Mouse (Mus musculus) limb, embryonic 13.5 days (tissue): ENCODE results near the gene Ptma. TPM values are rescaled to one million over a fixed set of nuclear protein-coding genes. Genes with fewer than 3 reads are reported as not detected.

Experiments used
- ATAC-seq: fragments of 200-750 bp; cut with Nextera tagmentation; 2 replicates; pipeline ENCODE4 v1.8.0; 2017; ENCODE audit warnings: low read depth, moderate number of reproducible peaks, moderate TSS enrichment; ENCODE audit not compliant: low FRiP score
- H3K27ac ChIP-seq: fragments of 300-500 bp; sonication (generic); 2 replicates; pipeline ENCODE4 v1.5.1; 2015; ENCODE audit warnings: inconsistent platforms, mild to moderate bottlenecking, moderate library complexity
- H3K27me3 ChIP-seq: fragments of 300-500 bp; sonication (generic); 2 replicates; pipeline ENCODE4 v1.6.1; 2015; ENCODE audit warnings: mild to moderate bottlenecking, inconsistent platforms
- H3K36me3 ChIP-seq: fragments of 300-500 bp; sonication (generic); 2 replicates; pipeline ENCODE4 v1.6.1; 2015; ENCODE audit warnings: inconsistent platforms, mild to moderate bottlenecking, moderate library complexity
- H3K4me1 ChIP-seq: fragments of 300-500 bp; sonication (generic); 2 replicates; pipeline ENCODE4 v1.6.1; 2015; ENCODE audit warnings: inconsistent platforms
- H3K4me2 ChIP-seq: fragments of 300-500 bp; sonication (generic); replicated peaks from 2 replicates; pipeline ENCODE4 v1.6.1; 2015; ENCODE audit warnings: inconsistent platforms, mild to moderate bottlenecking, moderate library complexity
- H3K4me3 ChIP-seq: fragments of 300-500 bp; sonication (generic); 2 replicates; pipeline ENCODE4 v1.5.1; 2015; ENCODE audit warnings: moderate library complexity, mild to moderate bottlenecking, inconsistent platforms
- H3K9ac ChIP-seq: fragments of 300-500 bp; sonication (generic); 2 replicates; pipeline ENCODE4 v1.6.1; 2015; ENCODE audit warnings: mild to moderate bottlenecking, inconsistent platforms
- H3K9me3 ChIP-seq: fragments of 300-500 bp; sonication (generic); 2 replicates; pipeline ENCODE4 v1.6.1; 2016; ENCODE audit warnings: inconsistent platforms
- WGBS: fragments of 180-500 bp; shearing (Covaris S2); methylation state at CpG from one replicate; pipeline ENCODE4 v1.1.7; 2015; 5-methylcytosine and 5-hydroxymethylcytosine counted together
- polyA plus RNA-seq: library from polyadenylated mRNA; unstranded; fragments of >200 nt; fragmentation: Nextera tagmentation; extraction: Ambion mirVana; gene quantifications from 2 replicates; pipeline ENCODE4 v1.2.1, GENCODE M21; 2015

The Ptma gene
- polyA plus RNA-seq, 1 experiment from 2014 or later: 2,828 TPM

DNA sequence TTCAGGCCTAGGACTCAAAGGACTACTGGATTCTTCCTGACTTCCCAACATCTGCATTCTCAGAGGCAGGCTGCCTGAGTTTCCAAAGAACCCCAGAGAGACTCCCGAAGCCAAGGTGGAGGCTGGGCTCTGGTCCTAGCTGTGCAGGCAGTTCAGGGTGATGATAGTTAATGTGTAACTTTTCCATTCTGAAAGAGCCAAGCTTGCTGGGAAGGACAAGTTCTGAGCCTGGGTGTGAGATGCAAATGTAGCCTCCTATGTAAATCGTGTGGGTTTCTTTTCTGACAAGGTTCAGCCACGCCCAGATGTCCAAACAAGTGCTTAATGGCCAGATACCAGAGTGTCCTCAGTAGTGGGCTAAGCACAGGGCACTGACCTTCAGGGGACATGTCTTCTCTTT lies 28.5 kb upstream of the Ptma start:
- Histone ChIP-seq H3K9ac (peak overlapping the region; percentile 13; the same call in 1 of the 2 replicates), H3K4me1 (peaks cover 47% of the 10 kb centered on the region), H3K4me3 (no peak overlapping the region), H3K36me3 (no peaks in the 10 kb centered on the region), H3K4me2 (no peak overlapping the region), H3K27ac (no peak overlapping the region), H3K27me3 (no peaks in the 10 kb centered on the region), H3K9me3 (no peaks in the 10 kb centered on the region)
- ATAC-seq: no peak
- WGBS: 69% methylated on average over 3 of the region's 3 CpGs

DNA sequence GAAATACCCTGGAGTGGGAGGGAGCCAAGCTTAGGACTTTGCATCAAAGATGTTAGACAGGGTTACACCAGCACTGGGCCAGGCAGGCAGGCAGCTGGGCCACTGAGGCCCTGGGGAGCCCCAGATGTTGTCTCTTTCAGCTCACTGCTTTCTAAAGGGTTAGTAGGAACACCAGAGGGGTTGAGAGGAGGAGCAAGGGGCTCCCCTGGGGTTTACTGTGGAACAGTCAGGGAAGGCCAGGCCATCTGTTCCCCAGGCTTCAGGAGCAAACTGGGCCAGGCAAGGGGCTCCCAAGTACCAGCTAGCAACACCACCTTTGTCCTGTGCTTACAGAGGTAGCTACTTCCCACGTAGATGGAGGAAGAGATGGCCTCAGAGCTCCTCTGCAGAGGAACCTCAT lies 27.9 kb upstream of the Ptma start:
- Histone ChIP-seq H3K27ac (no peak overlapping the region; the same call in 1 of the 2 replicates), H3K27me3 (no peaks in the 10 kb centered on the region), H3K9me3 (no peaks in the 10 kb centered on the region), H3K36me3 (no peaks in the 10 kb centered on the region), H3K9ac (peak overlapping the region; percentile 39; the same call in 1 of the 2 replicates), H3K4me1 (peaks cover 53% of the 10 kb centered on the region), H3K4me3 (no peak overlapping the region), H3K4me2 (no peak overlapping the region)
- WGBS: 43% methylated on average over 1 of the region's 1 CpGs
- no peak for ATAC-seq

DNA sequence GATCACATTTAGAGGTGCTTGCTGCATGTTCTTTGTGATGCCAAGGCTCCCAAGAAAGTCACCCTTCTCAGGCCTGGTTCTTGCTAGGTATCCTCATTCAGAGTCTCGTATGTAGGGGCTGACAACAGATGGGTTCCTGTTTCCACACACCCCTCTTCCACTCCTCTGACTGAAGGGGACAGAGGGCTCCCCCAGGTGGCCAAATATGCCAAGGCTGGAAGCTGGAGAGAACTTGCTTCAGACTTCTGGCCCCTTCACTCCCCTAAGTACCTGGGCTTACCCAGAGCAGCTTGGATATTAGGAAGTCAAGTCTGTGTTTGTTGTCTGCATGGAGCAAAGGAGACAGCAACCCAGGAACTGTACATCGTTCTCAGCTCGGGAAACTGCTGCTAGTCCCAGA lies 26.6 kb upstream of the Ptma start:
- no peak overlapping the region for H3K9ac ChIP-seq

DNA sequence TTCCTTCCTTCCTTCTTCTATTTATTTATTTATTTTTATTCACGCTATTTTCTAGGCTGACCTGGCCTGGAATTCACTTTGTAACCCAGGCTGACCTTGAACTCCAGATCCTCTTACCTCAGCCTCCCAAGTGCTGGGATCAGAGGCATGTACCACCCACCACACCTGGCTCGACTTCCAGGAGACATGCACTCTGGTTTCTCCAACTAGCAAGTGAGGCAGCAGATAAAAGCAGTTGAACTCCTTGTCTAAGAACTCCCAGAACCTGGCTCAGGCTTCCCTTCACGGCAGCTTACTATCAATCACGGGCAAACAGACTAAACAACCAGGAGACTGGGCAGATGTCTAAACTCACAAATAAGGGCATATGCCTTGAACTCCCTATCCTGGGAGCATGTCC lies 25.8 kb upstream of the Ptma start:
- WGBS: 77% methylated on average over 4 of the region's 4 CpGs
- H3K4me2 ChIP-seq: no peak overlapping the region
- no peak overlapping the region for H3K9ac ChIP-seq
- H3K36me3 ChIP-seq: no peaks in the 10 kb centered on the region
- H3K9me3 ChIP-seq: no peaks in the 10 kb centered on the region
- peak overlapping the region; percentile 99; the same call in 1 of the 2 replicates for H3K27ac ChIP-seq
- H3K4me1 ChIP-seq: peaks cover 67% of the 10 kb centered on the region
- no peaks in the 10 kb centered on the region for H3K27me3 ChIP-seq
- ATAC-seq: no peak
- H3K4me3 ChIP-seq: no peak overlapping the region

More for the DNA sequence above, 26.6 kb upstream of the Ptma start:
- no peak for ATAC-seq
- Histone ChIP-seq H3K4me1 (peaks cover 59% of the 10 kb centered on the region), H3K27me3 (no peaks in the 10 kb centered on the region), H3K4me2 (no peak overlapping the region), H3K9me3 (no peaks in the 10 kb centered on the region), H3K36me3 (no peaks in the 10 kb centered on the region), H3K27ac (no peak overlapping the region), H3K4me3 (no peak overlapping the region)
- 41% methylated on average over 3 of the region's 3 CpGs for WGBS

DNA sequence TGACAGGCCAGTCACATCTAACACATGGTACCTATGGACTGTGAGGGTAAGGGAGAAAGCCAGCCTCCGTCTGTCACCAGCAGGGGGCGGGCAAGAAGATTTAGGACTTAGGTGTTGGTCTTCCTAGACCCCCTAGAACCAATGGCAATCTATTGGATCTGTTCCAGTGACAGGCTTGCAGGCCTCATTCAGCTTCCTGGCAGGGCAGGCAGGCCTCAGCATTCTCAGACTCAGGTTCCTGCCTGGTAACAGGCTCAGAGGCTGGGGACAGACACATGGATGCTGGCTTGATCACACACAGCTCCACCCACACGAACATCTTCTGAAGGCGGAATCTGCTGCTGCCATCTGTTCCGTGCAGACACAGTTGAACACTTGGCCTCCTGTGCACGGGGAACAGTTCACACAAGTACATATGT lies 25.4 kb upstream of the Ptma start:
- H3K4me2 ChIP-seq: 0 out of 2 replicates have a peak overlapping the region, but pooled peaks have one; percentile 11
- H3K27ac ChIP-seq: peak overlapping the region; percentile 99
- no peak overlapping the region for H3K4me3 ChIP-seq
- H3K9ac ChIP-seq: no peak overlapping the region
- no peaks in the 10 kb centered on the region for H3K9me3 ChIP-seq
- ATAC-seq: no peak
- peaks cover 67% of the 10 kb centered on the region for H3K4me1 ChIP-seq
- H3K27me3 ChIP-seq: no peaks in the 10 kb centered on the region
- H3K36me3 ChIP-seq: no peaks in the 10 kb centered on the region
- 41% methylated on average over 6 of the region's 6 CpGs for WGBS

DNA sequence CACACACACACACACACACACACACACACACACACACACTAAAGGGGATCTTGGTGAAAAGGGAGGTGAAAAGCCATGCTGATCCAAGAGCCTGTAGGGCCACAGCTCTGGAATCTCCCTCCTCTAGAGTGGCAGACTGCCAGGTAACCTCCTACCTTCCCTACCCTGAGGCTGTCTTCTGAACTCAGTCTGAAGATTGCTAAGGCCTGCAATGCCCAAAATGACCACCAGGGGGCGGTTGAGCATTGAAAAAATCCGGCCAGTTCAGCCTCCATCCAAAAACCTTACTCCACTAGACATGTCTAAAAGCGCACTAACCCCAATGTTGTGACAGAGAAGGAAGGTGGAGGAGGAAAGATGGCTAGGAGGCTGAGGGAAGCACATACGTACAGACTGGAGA lies 25.0 kb upstream of the Ptma start:
- no peaks in the 10 kb centered on the region for H3K27me3 ChIP-seq
- peak overlapping the region; percentile 50; the same call in 1 of the 2 replicates for H3K9ac ChIP-seq
- peaks cover 70% of the 10 kb centered on the region for H3K4me1 ChIP-seq
- WGBS: 0% methylated on average over 4 of the region's 4 CpGs
- H3K4me3 ChIP-seq: 0 out of 2 replicates have a peak overlapping the region, but pooled peaks have one; percentile 3
- peak overlapping the region; percentile 79 for H3K4me2 ChIP-seq
- H3K9me3 ChIP-seq: no peaks in the 10 kb centered on the region
- ATAC-seq: 0 out of 2 replicates have a peak, but pooled peaks have one; percentile 1
- peak overlapping the region; percentile 99 for H3K27ac ChIP-seq
- H3K36me3 ChIP-seq: no peaks in the 10 kb centered on the region

DNA sequence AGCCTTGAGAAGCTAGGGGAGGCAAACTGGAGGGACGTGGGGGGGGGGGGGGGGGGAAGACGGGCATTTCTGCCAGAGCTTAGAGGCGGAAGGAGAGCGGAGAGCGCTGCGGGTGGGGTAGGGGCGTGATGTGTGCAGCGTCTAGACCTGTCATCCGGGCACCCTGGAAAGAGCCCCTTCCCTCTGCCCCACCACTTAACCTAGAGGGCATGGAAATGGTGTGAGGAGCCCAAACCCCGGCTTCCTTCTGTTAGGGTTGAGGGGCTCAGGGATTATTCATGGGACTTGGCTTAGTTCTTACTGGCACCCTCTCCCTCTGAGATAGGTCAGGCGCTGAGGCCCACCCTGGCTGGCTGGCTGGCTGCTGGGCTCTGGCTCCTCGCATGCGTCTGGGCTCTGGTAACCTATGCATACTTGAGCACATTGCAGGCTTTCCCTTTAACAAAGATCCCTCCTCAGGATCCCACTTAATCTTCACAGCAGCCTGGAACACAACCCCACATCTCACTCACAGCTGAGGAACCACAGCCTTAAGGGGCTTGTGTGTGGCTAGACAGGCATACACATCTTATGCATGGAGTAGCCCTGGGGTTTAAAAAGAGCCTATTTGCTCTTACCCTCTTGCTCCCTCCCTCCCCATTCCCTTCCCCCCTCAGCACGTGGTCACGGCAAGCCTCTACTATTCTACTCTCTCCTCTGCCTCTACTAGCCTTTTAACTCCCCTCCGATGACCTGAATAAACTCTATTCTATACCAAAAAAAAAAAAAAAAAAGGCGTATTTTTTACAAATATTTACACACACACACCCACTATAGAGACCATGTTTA lies 24.1 kb upstream of the Ptma start:
- H3K4me1 ChIP-seq: peaks cover 70% of the 10 kb centered on the region

DNA sequence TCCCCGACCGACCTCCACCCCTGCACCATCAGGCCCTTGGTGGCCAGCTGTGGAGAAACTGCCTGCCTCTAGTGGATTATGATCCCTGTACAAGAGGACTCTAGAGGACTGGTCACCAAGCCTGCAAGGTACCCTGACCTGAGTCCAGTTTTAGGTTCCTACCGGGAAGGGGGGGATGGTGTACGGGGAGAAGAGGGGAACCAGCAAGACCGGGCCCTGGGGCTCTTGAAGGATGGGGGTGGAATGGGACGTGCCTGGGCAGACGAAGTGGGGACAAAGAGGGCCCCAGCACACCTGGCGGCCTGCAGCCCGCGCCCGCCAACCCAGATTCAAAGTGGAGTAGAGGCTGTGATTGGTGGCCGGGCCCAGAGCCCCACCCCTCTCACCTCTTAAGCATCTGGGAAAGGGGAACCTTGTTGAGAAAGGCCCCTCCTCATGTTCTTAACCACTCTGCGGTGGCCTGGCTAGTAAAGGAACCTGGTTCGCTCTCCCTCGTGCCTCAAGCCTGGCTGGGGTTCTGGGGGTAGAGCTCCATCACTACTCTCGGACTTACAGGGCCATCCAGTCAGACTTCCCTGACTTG lies 23.3 kb upstream of the Ptma start:
- 5% methylated on average over 16 of the region's 16 CpGs for WGBS
- no peaks in the 10 kb centered on the region for H3K27me3 ChIP-seq
- H3K27ac ChIP-seq: peak overlapping the region; percentile 99
- ATAC-seq: peak; percentile 41
- H3K9ac ChIP-seq: peak overlapping the region; percentile 80
- peak overlapping the region; percentile 79 for H3K4me2 ChIP-seq
- H3K9me3 ChIP-seq: no peaks in the 10 kb centered on the region
- H3K4me3 ChIP-seq: peak overlapping the region; percentile 48
- H3K4me1 ChIP-seq: peaks cover 62% of the 10 kb centered on the region
- H3K36me3 ChIP-seq: no peaks in the 10 kb centered on the region

More for the DNA sequence above, 24.1 kb upstream of the Ptma start:
- ATAC-seq: no peak
- whole genome bisulfite sequencing: 15% methylated on average over 16 of the region's 17 CpGs
- Histone ChIP-seq H3K4me2 (peak overlapping the region; percentile 79), H3K27ac (peak overlapping the region; percentile 99), H3K9me3 (no peaks in the 10 kb centered on the region), H3K9ac (peak overlapping the region; percentile 80), H3K27me3 (no peaks in the 10 kb centered on the region), H3K36me3 (no peaks in the 10 kb centered on the region), H3K4me3 (no peak overlapping the region)

DNA sequence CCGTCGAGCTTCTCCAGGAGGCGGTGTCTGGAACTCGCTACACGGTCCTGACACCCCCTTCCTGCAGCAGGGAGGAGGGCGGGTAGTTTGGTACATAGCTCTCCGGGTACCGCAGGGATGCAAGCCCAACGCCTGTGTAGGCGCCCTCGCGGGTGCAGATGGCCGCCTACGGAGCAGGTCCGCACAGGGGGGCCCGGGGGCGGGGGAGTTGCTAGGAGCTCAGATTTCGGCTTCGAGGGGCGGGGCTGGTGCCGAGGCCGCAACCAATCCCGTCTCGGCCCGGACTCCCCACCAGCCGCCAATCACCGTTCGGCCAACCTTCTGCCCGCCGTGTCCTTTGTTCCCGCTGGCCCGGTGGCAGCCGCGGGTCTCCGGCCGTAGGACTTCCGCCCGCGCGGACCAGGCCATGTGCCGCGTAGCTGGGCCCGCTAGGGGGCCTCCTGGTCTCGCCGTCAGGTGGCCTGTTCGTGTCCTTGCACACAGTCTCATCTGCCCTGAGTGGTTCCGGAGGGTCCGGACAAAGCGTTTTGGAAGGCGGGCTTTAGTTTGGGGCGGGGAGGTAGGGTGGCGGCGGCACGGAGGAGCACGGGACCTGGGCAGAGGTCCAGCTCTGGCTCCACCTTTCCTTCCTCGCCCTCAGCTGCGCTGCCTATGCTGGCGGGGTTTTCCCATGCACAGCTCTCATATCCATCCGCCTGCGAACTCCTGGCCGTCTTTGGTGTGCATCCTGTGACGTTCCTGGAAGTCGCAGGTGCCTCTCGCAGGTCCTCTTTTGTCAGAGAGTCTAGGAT lies 22.4 kb upstream of the Ptma start:
- peak; percentile 88 for ATAC-seq
- H3K36me3 ChIP-seq: no peaks in the 10 kb centered on the region
- WGBS: under 1% methylated on average over 64 of the region's 64 CpGs
- no peaks in the 10 kb centered on the region for H3K27me3 ChIP-seq
- peaks cover 57% of the 10 kb centered on the region for H3K4me1 ChIP-seq
- H3K4me3 ChIP-seq: peak overlapping the region; percentile 48
- peak overlapping the region; percentile 99 for H3K27ac ChIP-seq
- H3K9ac ChIP-seq: peak overlapping the region; percentile 80
- H3K9me3 ChIP-seq: no peaks in the 10 kb centered on the region
- H3K4me2 ChIP-seq: peak overlapping the region; percentile 79

DNA sequence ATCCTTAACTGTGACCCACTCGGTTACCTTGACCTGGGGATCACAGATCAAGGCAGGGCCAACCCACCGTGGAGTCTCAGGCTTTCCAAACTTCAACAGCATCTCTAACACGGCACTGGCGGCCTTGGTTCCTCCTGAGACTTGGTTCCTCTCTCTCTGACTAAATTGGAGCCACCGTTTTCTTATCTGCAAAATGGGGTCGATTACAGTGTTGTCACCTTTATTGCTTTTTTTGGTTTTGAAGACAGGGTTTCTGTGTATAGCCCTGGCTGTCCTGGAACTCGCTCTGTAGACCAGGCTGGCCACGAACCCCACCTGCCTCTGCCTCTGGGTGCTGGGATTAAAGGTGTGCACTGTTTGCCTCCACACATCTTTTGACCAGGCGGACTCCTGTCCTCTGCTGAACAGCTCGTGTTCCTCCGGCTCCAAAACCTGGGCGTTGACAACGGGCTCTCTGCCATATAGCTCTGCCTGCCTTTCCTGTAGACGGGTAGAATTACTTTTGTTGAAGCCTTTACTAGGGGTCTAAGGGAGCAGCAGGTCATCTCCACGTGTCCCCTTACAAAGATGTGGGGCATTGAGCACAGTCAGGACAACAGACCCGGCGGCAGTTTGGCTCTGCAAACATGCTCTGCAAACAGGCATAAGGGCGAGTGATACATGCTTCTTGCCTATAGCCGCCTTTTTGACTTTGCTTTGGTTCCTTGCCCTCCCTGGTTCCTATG lies 21.7 kb upstream of the Ptma start:
- no peak for ATAC-seq
- Histone ChIP-seq H3K4me3 (peak overlapping the region; percentile 48), H3K4me2 (peak overlapping the region; percentile 79), H3K9ac (peak overlapping the region; percentile 80), H3K27ac (peak overlapping the region; percentile 99), H3K9me3 (no peaks in the 10 kb centered on the region), H3K36me3 (no peaks in the 10 kb centered on the region), H3K4me1 (peaks cover 62% of the 10 kb centered on the region), H3K27me3 (no peaks in the 10 kb centered on the region)
- WGBS: 17% methylated on average over 19 of the region's 19 CpGs

DNA sequence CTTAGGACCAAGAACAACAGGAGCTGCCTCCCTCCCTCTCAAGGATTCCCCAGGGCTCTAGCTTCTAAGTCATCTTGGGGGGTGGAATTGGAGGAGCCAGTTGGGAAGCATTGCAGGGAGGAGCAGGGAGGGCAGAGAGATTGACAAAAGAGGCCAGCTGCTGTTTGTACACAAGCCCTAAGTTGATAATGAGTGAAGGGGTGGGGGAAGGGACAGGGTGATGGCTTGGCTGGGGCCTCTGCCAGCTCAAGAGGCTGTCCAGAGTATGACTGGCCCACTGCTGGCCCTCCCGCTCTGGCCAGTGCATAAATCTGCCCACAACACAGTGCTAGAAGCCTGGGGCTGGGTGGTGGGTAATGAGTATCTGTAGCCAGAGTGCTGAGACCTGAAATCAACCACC lies 21.1 kb upstream of the Ptma start:
- peak overlapping the region; percentile 79 for H3K4me2 ChIP-seq
- H3K27me3 ChIP-seq: no peaks in the 10 kb centered on the region
- no peak overlapping the region for H3K4me3 ChIP-seq
- peak overlapping the region; percentile 80 for H3K9ac ChIP-seq
- peak overlapping the region; percentile 99 for H3K27ac ChIP-seq
- no peaks in the 10 kb centered on the region for H3K9me3 ChIP-seq
- H3K36me3 ChIP-seq: no peaks in the 10 kb centered on the region
- peaks cover 58% of the 10 kb centered on the region for H3K4me1 ChIP-seq
- 86% methylated on average over 1 of the region's 1 CpGs for WGBS
- ATAC-seq: no peak
